Mouse (Mus musculus): ENCODE data around the gene Olfr341. TPM values are rescaled to one million over a fixed set of nuclear protein-coding genes. Genes with fewer than 3 reads are reported as not detected.

Olfr341 gene
- polyA plus RNA-seq (2012; rRNA removed), result not detected in 2 replicates

DNA sequence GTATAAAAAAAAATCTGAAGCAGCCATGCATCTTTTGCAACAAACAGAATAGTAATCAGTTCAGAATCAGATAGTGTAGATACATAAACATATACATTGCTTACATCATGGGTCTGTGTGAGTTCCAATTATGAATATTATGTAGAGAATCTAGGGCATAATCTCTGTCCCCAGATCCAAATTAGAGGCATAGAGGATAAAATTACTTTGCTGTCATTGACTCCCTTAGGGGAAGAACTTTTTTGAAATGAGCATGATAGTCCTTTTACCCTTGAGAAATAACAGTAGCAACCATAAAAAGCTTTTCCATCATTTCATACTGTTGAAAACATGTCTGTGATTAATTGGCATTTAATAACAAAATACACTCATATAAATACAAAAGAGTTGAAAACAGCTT is at the start of gene Olfr341:
Olfr341 (minus strand) TSS at position 101 of the 400 bp plus-strand sequence.

DNA sequence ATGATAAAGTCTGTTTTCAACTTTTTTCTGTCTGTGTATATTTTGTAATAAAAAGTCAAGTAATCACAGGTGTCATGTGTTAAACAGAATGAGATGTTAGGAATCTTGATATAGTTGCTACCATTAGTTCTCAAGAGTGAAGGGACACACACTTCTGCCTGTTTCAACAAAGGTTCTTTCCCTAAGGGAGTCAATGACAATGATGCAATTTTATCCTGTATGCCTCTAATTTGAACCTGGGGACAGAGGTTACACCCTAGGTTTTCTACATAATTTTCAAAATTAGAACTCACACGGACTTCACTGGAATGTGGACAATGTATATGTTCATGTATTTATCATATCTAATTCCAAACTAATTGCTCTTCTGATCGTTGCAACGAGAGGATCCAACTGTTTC is 42.4 kb upstream of the Olfr341 start, which contains the start of gene Olfr342:
Olfr342 (plus strand) TSS at position 301 of the 400 bp plus-strand sequence.

DNA sequence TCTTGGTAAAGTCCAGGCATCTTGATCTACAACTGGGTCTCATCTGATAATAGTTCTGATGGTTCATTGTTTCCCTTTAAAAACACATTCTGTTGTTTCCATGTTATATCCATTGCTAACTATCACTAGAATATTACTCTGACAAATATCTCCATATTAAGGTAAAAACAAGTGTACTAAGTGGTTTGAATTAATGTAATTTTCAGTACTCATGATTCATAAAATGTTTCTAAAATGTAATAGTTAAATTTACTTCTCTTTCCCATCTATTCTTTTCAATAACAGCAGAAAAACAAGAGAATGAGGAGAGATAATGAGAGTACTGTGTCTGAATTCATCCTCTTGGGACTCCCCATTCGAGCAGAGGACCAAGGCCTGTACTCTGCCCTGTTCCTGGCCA is 30.0 kb downstream of the Olfr341 start, which contains the start of gene Olfr340:
Olfr340 (plus strand) TSS at position 301 of the 400 bp plus-strand sequence.

Other genes with a start within 250 kb of the Olfr341 start
- not detected in 2 replicates for gene Olfr338, start 108.9 kb downstream of the Olfr341 start, polyA plus RNA-seq (2012; rRNA removed)
- gene Olfr339, start 63.5 kb downstream of the Olfr341 start, polyA plus RNA-seq (2012; rRNA removed), result not detected in 2 replicates
- not detected in 2 replicates for gene Olfr340, start 29.9 kb downstream of the Olfr341 start, polyA plus RNA-seq (2012; rRNA removed)
- gene Olfr342, start 42.5 kb upstream of the Olfr341 start, polyA plus RNA-seq (2012; rRNA removed), result not detected in 2 replicates
- gene Olfr344, start 84.2 kb upstream of the Olfr341 start, polyA plus RNA-seq (2012; rRNA removed), result not detected in 2 replicates
- gene Olfr345, start 157.6 kb upstream of the Olfr341 start, polyA plus RNA-seq (2012; rRNA removed), result not detected in 2 replicates
- gene Olfr346, start 203.3 kb upstream of the Olfr341 start, polyA plus RNA-seq (2012; rRNA removed), result not detected in 2 replicates
- gene Olfr347, start 249.4 kb upstream of the Olfr341 start, polyA plus RNA-seq (2012; rRNA removed), result not detected in 2 replicates

Measured in liver, embryonic 18 days (tissue).